Mouse (Mus musculus): ENCODE results near the gene Stk38l.

- TF ChIP-seq GATA1 (IDR thresholded peaks at IDR 0.05; ENCODE audit: low read length) (no peak), TAL1 (IDR thresholded peaks at IDR 0.05; ENCODE audit: low read length) (no peak)
Measured at GRCm38 (mm10) chr6:146741986-146742635, 17.3 kb downstream of the Stk38l start.
